Mouse (Mus musculus) R1 (cell line): ENCODE results near the gene Golph3l.

Experiments
- DNase-seq: peaks from one replicate; pipeline ENCODE4 v3.0.0-alpha.2; 2018; ENCODE audit warnings: low read depth, low spot score

The Golph3l gene

DNA sequence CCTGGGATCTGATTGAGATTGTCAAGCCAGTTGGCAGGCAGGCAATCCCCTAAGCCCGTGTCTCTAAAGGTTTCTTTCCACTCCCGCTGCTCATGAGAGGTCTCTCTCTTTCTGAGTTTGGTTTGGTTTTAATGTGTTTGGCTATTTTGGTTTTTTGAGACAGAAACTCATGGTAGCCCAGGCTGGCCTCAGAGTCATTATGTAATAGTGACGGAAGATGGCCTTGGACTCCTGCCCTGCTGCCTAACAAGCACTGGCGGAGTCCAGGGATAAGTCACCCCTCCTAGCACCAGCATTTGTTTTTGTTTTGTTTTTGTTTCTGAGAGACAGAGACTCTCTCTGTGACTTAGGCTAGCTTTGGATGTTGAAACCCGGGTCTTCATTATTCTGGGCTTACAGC is 66.7 kb downstream of the Golph3l start:
- no peak for DNase-seq

DNA sequence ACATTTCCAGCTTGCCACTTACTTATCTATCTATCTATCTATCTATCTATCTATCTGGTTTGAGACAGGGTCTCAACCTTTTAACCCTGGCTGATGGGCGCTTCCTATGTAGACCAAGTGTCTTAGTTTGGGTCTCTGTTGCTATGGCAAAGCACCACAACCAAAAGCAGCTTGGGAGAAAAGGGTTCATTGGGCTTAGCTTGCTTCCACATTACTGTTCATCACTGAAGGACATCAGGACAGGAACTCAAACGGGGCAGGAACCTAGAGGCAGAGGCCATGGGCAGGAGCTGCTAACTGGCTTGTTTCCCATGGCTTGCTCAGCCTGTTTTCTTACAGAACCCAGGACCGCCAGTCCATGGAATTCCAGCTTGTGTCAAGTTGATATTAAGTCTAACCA is 68.4 kb downstream of the Golph3l start:
- no peak for DNase-seq

DNA sequence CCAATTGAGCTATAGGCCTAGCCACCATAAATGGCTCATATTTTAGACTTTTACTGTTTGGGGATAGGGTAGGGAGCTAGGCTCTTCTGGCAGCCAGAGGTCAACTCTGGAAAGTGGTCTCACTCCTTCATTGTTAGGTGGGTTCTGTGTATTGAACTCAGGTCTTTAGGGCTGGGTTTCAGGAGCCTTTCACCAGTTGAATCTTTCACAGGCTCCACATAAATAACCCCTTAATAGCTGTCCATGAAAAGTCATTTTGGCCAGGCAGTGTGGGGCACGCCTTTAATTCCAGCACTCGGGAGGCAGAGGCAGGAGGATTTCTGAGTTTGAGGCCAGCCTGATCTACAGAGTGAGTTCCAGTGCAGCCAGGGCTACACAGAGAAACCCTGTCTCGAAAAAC is 69.0 kb downstream of the Golph3l start:
- no peak for DNase-seq

DNA sequence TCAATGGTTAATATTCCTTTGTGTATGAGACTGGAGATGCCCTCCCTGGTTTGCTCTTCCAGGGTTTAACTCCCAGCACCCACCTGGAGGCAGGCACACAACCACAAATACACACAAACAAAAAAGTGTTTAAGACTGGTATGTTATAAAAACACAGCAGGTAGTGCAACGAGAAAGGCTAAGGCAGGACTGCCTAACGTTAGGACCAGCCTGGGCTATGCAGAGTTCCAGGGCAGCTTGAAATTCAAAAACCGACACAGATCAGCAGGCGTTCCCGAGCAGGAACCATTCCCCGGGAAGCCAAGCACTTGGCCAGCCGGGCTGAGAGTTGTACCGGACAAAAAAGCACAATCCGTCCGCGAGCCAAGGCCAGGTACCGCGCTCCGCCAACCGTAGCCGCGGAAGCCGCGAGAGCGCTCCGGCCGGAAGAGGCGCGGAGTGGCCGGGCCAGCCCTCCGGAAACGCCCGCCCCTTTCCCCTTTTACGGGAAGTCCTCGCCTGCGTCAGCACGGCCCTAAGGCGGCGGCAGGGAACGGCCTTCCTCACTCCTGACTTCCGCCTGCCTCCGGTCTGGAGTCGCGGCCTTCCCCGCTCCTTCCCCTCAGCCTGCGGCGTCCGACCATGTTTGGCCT is 69.6 kb downstream of the Golph3l start, which contains the start of gene Mcl1:
Mcl1 (plus strand) TSS at position 553 of the 632 bp plus-strand sequence.
- peak; percentile 93 for DNase-seq

DNA sequence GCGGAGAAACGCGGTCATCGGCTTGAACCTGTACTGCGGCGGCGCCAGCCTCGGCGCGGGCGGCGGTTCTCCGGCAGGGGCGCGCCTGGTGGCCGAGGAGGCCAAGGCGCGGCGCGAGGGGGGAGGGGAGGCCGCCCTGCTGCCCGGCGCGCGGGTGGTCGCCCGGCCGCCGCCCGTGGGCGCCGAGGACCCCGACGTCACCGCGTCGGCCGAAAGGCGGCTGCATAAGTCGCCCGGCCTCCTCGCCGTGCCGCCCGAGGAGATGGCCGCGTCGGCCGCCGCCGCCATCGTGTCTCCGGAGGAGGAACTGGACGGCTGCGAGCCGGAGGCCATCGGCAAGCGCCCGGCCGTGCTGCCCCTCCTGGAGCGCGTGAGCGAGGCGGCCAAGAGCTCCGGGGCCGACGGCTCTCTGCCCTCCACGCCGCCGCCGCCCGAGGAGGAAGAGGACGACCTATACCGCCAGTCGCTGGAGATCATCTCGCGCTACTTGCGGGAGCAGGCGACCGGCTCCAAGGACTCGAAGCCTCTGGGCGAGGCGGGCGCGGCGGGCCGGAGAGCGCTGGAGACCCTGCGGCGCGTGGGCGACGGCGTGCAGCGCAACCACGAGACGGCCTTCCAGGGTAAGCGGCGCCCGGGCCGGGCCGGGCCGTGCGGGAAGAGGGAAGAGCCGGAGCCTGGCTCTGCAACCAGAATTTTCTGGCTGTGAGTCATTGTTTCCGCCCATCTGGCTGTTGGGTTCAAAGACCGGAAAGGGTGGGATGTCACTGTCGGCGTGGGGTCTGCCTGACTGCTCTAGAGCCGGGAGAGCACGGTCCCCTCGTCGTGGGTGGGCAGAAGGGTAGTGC is 70.4 kb downstream of the Golph3l start:
- peak; percentile 86 for DNase-seq

DNA sequence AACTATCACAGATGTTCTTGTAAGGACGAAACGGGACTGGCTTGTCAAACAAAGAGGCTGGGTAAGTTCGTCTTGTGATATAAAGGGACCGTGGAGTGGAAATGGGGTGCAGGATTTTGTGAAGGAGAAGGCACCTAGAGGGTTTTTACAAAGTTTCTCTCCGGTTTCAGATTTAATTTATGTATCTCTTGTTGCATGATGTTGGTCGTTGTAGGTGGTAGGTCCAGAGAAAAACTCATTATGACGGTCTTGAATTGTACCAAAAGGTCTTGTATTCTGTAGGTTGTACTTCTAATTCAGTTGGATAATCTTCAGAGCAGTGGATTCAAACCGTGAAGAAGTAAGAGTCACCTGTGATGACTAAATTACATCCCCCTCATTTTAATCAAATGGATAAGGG is 71.2 kb downstream of the Golph3l start:
- no peak for DNase-seq

DNA sequence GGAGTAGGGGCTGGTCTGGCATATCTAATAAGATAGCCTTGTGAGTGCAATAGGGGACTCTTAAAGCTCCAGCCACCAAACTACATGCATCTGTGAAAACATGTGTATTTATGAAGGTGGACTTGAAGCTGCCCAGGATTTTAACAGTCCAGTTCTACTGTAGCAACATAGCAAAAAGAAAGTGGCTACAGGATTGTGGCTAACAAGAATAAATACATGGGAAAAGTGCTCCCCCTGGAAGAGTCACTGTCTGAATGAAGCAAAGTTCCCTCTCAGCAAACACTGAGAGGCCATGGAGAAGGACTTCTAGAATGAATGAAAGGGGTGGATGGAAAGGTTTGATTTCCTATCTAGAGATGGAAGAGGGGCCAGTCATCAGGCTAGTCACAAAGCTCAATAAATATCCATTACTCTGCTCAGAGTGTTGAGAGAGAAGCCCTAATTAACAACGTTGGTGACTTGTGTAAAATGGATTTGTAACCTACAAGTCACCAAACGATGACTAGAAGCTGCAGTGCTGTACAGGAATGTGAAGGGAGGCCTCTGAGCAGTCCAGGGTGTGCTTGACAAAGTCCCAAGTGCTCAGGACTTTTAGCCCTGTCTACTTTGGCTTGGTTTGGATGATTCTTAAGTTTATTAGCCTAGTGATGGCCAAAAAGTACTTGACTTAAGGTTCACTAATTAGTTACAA is 72.2 kb downstream of the Golph3l start:
- DNase-seq: no peak

DNA sequence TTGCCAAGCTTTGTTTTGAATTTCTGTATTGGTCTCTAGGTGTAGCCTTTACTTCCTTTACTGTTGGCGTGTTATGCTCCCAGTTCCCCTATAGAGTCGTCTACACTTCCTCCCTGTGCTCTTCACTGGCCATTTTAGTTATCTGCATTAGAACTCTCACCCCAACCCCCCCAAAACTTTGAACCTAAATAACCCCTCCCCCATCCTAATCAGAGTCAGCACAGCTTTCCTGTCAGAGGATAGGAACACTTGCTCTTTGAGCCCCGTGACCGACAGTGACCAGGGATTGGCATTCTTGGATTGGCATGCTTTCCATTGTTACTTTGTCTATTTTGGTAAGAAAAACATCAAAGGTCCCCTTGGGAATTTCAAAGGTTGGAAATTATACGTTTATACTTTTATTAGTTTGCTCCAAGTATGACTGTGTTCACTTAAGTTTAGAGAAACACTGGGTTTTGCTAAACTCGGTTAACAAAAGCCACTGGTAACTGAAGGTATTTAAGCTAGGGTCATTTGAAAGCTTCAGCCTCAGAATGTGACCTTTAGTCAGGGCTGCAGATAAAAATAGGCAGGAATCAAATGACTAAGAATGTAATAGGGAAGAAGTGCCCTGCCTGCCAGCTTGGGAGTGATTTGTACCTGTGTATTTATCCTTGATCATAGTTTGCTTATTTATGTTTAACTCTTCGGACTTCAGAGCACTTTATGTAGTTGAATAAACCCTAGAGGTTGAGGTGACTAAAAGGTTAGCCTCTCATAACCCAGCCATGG is 73.4 kb downstream of the Golph3l start:
- DNase-seq: peak; percentile 54

DNA sequence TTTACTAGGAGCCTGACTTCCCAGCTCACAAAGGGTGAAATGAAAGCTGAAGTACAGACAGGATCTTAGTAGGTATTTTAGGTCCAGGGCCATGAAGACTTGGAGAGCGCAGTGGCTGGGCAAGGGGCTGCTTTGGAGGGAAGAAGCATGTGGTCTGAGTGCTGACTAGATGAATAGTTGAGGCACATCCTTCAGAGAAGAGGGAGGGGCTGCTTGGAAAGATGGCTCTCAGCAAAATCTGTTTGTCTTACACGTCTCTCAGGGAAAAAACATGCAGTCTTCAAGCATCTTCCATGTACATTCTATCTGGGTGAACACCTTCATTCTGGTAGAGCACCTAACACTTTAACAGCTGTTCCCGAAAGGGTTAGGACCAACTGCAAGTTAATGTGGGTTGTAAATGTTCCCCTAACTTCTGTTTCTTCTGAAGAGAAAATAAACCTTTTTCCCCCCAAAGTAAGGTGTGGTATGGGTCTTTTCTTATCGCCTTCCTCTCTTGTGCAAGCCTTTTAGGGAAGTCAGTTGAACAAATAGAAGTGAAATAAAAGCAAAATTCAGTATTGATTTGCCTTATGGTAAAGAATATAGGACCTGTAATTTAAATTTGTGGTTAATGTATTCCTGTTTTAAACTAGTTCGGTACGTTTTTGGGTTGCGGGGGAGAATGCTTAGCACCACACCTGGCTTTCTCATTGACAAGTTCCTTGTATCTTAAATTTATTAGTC is 74.2 kb downstream of the Golph3l start:
- DNase-seq: peak; percentile 64

DNA sequence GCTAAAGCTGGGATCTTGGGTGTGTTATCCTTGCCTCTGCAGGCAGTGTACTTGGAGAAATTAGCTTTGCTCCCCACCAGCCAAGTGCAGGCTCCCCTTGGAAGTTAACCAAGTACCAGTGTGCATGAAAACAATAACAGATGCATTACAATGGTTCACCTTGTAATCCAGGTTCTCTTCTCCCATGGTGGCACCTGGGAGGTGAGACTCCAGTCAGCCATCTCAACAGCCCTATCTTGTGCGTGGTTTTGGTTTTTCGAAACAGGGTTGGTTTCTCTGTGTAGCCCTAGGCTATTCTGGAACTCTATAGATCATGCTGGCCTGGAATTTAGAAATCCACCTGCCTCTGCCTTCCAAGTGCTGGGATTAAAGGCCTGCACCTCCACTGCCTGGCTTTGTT is 74.8 kb downstream of the Golph3l start:
- DNase-seq: peak; percentile 91

DNA sequence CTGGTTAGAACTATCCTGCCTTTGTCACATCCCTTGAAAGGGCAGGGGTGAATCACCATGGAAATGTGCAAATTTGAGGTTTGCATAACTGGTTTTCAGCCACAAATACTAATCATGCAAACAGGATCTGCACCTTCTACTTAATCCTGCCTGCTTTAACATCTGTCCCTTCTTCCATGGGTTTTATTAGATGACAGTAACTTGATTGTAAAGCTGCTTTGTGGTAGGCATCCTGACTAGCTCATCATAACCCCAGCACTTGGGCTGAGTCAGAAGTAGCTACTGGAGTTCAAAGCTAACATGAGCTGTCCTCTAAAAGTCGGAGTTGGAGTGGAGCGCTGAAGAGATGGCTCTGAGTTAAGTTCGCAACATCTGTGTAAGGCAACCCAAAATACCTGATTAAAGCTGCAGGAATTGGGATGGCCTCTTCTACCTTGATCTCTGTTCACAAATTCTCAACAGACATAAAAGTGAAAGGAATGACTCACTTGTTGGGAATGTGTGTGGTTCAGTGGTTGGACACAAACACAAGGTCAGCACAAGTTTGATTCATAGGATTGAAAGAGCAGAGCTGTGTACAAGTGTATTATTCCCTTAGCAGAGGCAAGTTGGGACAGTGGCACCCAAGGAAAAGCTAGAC is 75.4 kb downstream of the Golph3l start:
- peak; percentile 81 for DNase-seq

DNA sequence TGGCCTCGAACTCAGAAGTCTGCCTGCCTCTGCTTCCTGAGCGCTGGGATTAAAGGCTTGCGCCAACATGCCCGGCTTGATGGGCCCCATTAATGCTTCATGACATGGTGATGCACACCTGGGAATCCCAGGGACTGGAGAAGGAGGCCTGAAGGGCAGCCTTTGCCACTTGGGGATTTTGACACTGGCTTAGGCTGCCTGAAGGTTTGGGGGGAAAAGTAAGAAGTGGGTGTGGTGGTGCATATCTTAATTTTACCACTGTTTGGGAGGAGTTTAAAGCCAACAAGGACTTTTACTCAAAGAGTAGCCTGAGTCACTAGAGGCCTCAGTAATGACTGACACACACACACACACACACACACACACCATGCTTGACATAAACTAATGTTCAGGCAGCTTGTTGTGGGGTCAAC is 76.2 kb downstream of the Golph3l start:
- DNase-seq: no peak

DNA sequence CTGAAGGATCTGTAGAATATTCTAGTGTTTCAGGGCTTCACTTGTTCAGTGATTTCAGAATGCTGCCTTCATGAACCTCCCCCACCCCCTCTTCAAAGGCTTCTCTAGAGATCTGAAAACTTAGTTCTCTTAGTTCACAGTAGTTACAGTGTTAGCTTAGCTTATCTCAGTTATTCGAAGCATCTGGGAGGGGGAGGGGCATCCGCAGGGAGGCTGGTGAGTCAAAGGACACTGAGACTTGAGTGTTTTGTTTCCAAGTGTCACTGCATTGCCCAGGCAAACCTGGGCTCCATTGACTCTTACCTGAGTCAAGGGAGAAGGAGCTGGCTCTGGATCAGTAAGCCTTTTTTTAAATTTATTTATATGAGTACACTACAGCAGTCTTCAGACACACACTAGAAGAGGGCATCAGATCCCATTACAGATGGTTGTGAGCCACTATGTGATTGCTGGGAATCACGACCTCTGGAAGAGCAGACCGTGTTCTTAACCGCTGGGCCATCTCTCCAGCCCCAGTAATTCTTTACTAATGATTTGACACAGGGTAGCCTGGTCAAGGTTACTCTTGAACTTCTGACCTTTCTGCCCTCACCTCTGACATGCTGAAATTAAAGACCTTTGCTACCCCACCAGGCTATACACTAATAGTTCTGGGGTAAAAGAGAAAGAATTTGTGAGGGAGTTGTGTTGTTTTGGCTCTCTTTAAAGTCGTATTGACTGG is 77.5 kb downstream of the Golph3l start:
- peak; percentile 93 for DNase-seq

DNA sequence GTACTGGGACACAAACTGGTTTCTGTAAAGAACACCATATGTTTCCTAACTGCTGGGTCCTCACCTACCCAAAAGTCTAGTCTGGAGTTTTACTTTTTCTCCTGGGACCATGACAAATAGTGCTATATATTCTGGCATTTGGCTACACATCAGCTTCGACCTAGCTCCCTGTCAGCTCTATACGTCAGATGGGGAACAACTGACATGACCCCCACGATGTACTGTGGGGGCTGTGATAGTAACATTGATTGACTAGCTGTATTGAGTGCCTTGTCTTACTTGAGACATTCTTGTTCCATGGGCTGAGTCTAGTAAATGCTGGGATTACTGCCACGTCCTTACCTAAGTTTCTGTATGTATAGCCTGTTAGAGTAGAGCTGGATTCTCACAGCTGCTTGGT is 78.8 kb downstream of the Golph3l start:
- DNase-seq: no peak

DNA sequence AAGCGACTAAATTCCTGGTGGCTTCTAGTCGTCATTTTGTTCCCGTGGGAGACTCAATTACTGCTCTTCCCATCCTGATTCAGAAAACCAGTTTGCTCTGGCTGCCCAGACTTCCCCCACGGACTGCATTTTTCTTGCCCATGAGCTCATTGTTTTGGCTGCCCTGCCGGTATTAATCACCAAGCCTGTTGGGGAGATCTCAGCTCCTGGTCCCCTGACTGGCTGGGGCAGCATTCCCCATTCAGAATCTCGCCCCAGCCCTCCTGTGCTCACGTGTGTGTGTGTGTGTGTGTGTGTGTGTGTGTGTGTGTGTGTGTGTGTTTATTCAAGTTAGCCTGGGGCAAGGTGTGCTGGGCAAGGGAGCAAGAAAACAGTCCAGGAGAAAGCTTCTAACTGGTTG is 79.3 kb downstream of the Golph3l start:
- peak; percentile 68 for DNase-seq
